Mouse (Mus musculus) lung, embryonic 16.5 days (tissue): ENCODE results near the gene Polm. TPM values are rescaled to one million over a fixed set of nuclear protein-coding genes. Genes with fewer than 3 reads are reported as not detected.
"Not testable (repeated sequence)": the region's sequence is repeated elsewhere in the genome, so short reads cannot be mapped to it uniquely, and the experiment has no call there.

Source experiments
- ATAC-seq: fragments of 200-750 bp; cut with Nextera tagmentation; 2 replicates; pipeline ENCODE4 v1.8.0; 2017; ENCODE audit warnings: low read depth, mild to moderate bottlenecking, moderate library complexity
- H3K27ac ChIP-seq: fragments of 300-500 bp; sonication (generic); 2 replicates; pipeline ENCODE4 v1.5.1; 2014; ENCODE audit warnings: mild to moderate bottlenecking, control low read depth, low read length
- H3K27me3 ChIP-seq: fragments of 300-500 bp; sonication (generic); 2 replicates; pipeline ENCODE4 v1.6.1; 2014; ENCODE audit warnings: low read depth, low read length, mixed read lengths; ENCODE audit not compliant: control insufficient read depth, insufficient read depth
- H3K36me3 ChIP-seq: fragments of 300-500 bp; sonication (generic); 2 replicates; pipeline ENCODE4 v1.6.1; 2014; ENCODE audit warnings: low read length; ENCODE audit not compliant: control insufficient read depth, insufficient read depth
- H3K4me1 ChIP-seq: fragments of 300-500 bp; sonication (generic); replicated peaks from 2 replicates; pipeline ENCODE4 v1.6.1; 2014; ENCODE audit warnings: low read length, mixed read lengths; ENCODE audit not compliant: control insufficient read depth, insufficient read depth
- H3K4me2 ChIP-seq: fragments of 300-500 bp; sonication (generic); 2 replicates; pipeline ENCODE4 v1.6.1; 2014; ENCODE audit warnings: low read depth, low read length, control low read depth
- H3K4me3 ChIP-seq: fragments of 300-500 bp; sonication (generic); 2 replicates; pipeline ENCODE4 v1.5.1; 2014; ENCODE audit warnings: mild to moderate bottlenecking, low read length, control low read depth
- H3K9ac ChIP-seq: fragments of 300-500 bp; sonication (generic); 2 replicates; pipeline ENCODE4 v1.6.1; 2014; ENCODE audit warnings: low read length, control low read depth
- H3K9me3 ChIP-seq: fragments of 300-500 bp; sonication (generic); 2 replicates; pipeline ENCODE4 v1.6.1; 2016; ENCODE audit warnings: low read length; ENCODE audit not compliant: control insufficient read depth
- WGBS: fragments of 180-500 bp; shearing (Covaris S2); extraction: QIAGEN DNeasy Blood & Tissue Kit; methylation state at CpG from one replicate; pipeline ENCODE4 v1.1.7; 2014; 5-methylcytosine and 5-hydroxymethylcytosine counted together
- polyA plus RNA-seq: library from polyadenylated mRNA; unstranded; fragments of >200 nt; fragmentation: Nextera tagmentation; extraction: Ambion mirVana; gene quantifications from 2 replicates; pipeline ENCODE4 v1.2.1, GENCODE M21; 2015

Polm gene
- polyA plus RNA-seq, 1 experiment from 2014 or later = 8.0 TPM

- no peak for ATAC-seq
- H3K27ac ChIP-seq = no peak overlapping the region
- H3K4me2 ChIP-seq = no peak overlapping the region
- H3K36me3 ChIP-seq = peaks cover 15% of the 10 kb centered on the region; the same call in 1 of the 2 replicates
- H3K4me3 ChIP-seq = no peak overlapping the region
- 89% methylated on average over 5 of the region's 5 CpGs for WGBS
- H3K4me1 ChIP-seq = no peaks in the 10 kb centered on the region
- H3K9me3 ChIP-seq = no peaks in the 10 kb centered on the region
- no peaks in the 10 kb centered on the region for H3K27me3 ChIP-seq
- no peak overlapping the region for H3K9ac ChIP-seq
These were observed 9.9 kb downstream of the Polm start for GRCm38 (mm10) chr11:5827931-5828330.

GRCm38 (mm10) chr11:5825432-5825831 lies 12.4 kb downstream of the Polm start:
- H3K9me3 ChIP-seq = no peaks in the 10 kb centered on the region
- peaks cover 12% of the 10 kb centered on the region; the same call in 1 of the 2 replicates for H3K36me3 ChIP-seq
- H3K4me2 ChIP-seq = no peak overlapping the region
- no peaks in the 10 kb centered on the region for H3K4me1 ChIP-seq
- no peak overlapping the region for H3K4me3 ChIP-seq
- ATAC-seq = no peak
- no peak overlapping the region for H3K27ac ChIP-seq
- H3K9ac ChIP-seq = no peak overlapping the region
- H3K27me3 ChIP-seq = no peaks in the 10 kb centered on the region

- no peak for ATAC-seq
- no peaks in the 10 kb centered on the region for H3K27me3 ChIP-seq
- H3K36me3 ChIP-seq = no peaks in the 10 kb centered on the region
- no peaks in the 10 kb centered on the region for H3K4me1 ChIP-seq
- H3K4me2 ChIP-seq = no peak overlapping the region
- H3K27ac ChIP-seq = no peak overlapping the region
- H3K9ac ChIP-seq = no peak overlapping the region
- 63% methylated on average over 2 of the region's 2 CpGs for WGBS
- H3K4me3 ChIP-seq = no peak overlapping the region
- H3K9me3 ChIP-seq = no peaks in the 10 kb centered on the region
These were observed 18.6 kb downstream of the Polm start for GRCm38 (mm10) chr11:5819223-5819622.

- Histone ChIP-seq H3K27me3 (no peaks in the 10 kb centered on the region), H3K4me3 (no peak overlapping the region), H3K4me1 (no peaks in the 10 kb centered on the region), H3K9ac (no peak overlapping the region), H3K4me2 (no peak overlapping the region), H3K9me3 (no peaks in the 10 kb centered on the region), H3K27ac (no peak overlapping the region), H3K36me3 (no peaks in the 10 kb centered on the region)
- ATAC-seq = no peak
- 72% methylated on average over 10 of the region's 10 CpGs for WGBS
These were observed 24.4 kb downstream of the Polm start for GRCm38 (mm10) chr11:5813381-5813780.

GRCm38 (mm10) chr11:5809487-5809886 lies 28.3 kb downstream of the Polm start:
- not testable (repeated sequence) for H3K4me1 ChIP-seq, H3K27me3 ChIP-seq, H3K4me3 ChIP-seq, H3K4me2 ChIP-seq, ATAC-seq, H3K36me3 ChIP-seq, H3K27ac ChIP-seq, H3K9me3 ChIP-seq, H3K9ac ChIP-seq
- WGBS = 88% methylated on average over 4 of the region's 4 CpGs

- no peaks in the 10 kb centered on the region for H3K9me3 ChIP-seq
- WGBS = 79% methylated on average over 9 of the region's 9 CpGs
- H3K27me3 ChIP-seq = no peaks in the 10 kb centered on the region
- ATAC-seq = no peak
- peaks cover 8% of the 10 kb centered on the region for H3K4me1 ChIP-seq
- no peak overlapping the region for H3K9ac ChIP-seq
- H3K27ac ChIP-seq = no peak overlapping the region
- H3K4me3 ChIP-seq = no peak overlapping the region
- H3K36me3 ChIP-seq = no peaks in the 10 kb centered on the region
- no peak overlapping the region for H3K4me2 ChIP-seq
These were observed 29.9 kb downstream of the Polm start for GRCm38 (mm10) chr11:5807956-5808355.

- Histone ChIP-seq H3K9ac (no peak overlapping the region), H3K9me3 (no peaks in the 10 kb centered on the region), H3K4me1 (peaks cover 14% of the 10 kb centered on the region), H3K27ac (no peak overlapping the region), H3K4me3 (no peak overlapping the region), H3K27me3 (no peaks in the 10 kb centered on the region), H3K4me2 (no peak overlapping the region), H3K36me3 (no peaks in the 10 kb centered on the region; the same call in 1 of the 2 replicates)
- WGBS = 78% methylated on average over 3 of the region's 3 CpGs
- ATAC-seq = no peak
These were observed 32.1 kb downstream of the Polm start for GRCm38 (mm10) chr11:5805711-5806110.

- WGBS = 54% methylated on average over 5 of the region's 5 CpGs
- Histone ChIP-seq H3K4me2 (no peak overlapping the region), H3K4me1 (peaks cover 19% of the 10 kb centered on the region), H3K36me3 (no peaks in the 10 kb centered on the region; the same call in none of the 2 replicates), H3K9ac (no peak overlapping the region), H3K4me3 (no peak overlapping the region), H3K9me3 (no peaks in the 10 kb centered on the region), H3K27me3 (no peaks in the 10 kb centered on the region), H3K27ac (no peak overlapping the region)
- no peak for ATAC-seq
These were observed 33.6 kb downstream of the Polm start for GRCm38 (mm10) chr11:5804174-5804573.

GRCm38 (mm10) chr11:5803551-5803981 lies 34.2 kb downstream of the Polm start, which contains the start of gene Pgam2:
Pgam2 (minus strand) TSS chr11:5803733.
- Histone ChIP-seq H3K27ac (peak within 1 kb of the TSS; percentile 18; the same call in 1 of the 2 replicates), H3K4me2 (0 out of 2 replicates have a peak within 1 kb of the TSS, but pooled peaks have one; percentile 3), H3K27me3 (no peaks in the 10 kb centered on the region), H3K36me3 (peaks cover 6% of the 10 kb centered on the region), H3K4me1 (peaks cover 19% of the 10 kb centered on the region), H3K4me3 (no peak within 1 kb of the TSS), H3K9ac (no peak within 1 kb of the TSS; the same call in 1 of the 2 replicates), H3K9me3 (no peaks in the 10 kb centered on the region)
- 37% methylated on average over 8 of the region's 8 CpGs for WGBS
- ATAC-seq = no peak
